19 mouse cellular contexts compared by ENCODE assay signal in genomic region chr3:152405420-152405819, GRCm38 (mm10). TPM values are rescaled to one million over a fixed set of nuclear protein-coding genes. Genes with fewer than 3 reads are reported as not detected.
DNase-seq lines count a peak whose midpoint lies in the region; ATAC-seq and TF ChIP-seq lines count a peak whose summit lies in the region.
"Had no signal": no experiment of that assay in that cellular context is flagged by ENCODE, and none has a peak within 500 bp of the region (broad histone marks: within the 10 kb centered on the region; RNA-seq: fewer than 3 reads in every experiment).

No protein-coding gene starts in this region.

- DNase-seq in kidney, adult 2 months: no peak
- DNase-seq in kidney, postnatal 36 days: no peak
- DNase-seq in right cerebral cortex, adult 18-20 months: peak; percentile 21
- DNase-seq in right cerebral cortex, postnatal 10 days (ENCODE audit: low spot score in 2 of 2): no peak
- no peak for DNase-seq in liver, embryonic 14.5 days (ENCODE audit: low read depth in 3 of 3, low spot score in 3 of 3)
- no peak for DNase-seq in lung, postnatal 10 days
- DNase-seq in urinary bladder, adult 2 months (ENCODE audit: low spot score): no peak
- DNase-seq: adrenal gland, postnatal 14 days; B cell, adult 2 months; cerebellum, adult 2 months; forebrain, postnatal 0 days; kidney, adult 8-10 months; kidney, postnatal 14 days; right cerebral cortex, postnatal 4 days had no signal

- no peak for TF ChIP-seq EP300 in liver, embryonic 14.5 days (IDR thresholded peaks at IDR 0.05; ENCODE audit: low read depth)

- peak; percentile 25; the same call in 1 of the 2 replicates for ATAC-seq in liver, embryonic 14.5 days (ENCODE audit: insufficient read depth)
- ATAC-seq: activated CD4-positive, CD25-positive, alpha-beta regulatory T cell, adult 4 months; forebrain, postnatal 0 days; hindbrain, postnatal 0 days; Patski had no signal

- TF ChIP-seq POLR2A in kidney, adult 2 months (IDR thresholded peaks at IDR 0.05; ENCODE audit: low read depth, low read length): no peak

- no peak overlapping the region for H3K9ac ChIP-seq in liver, embryonic 14.5 days (replicated peaks)
- H3K9ac ChIP-seq: forebrain, postnatal 0 days; limb, embryonic 15.5 days had no signal

- 90% methylated on average over 7 of the region's 7 CpGs for WGBS in kidney, adult 2 months
- WGBS in liver, embryonic 14.5 days (ENCODE audit: insufficient replicate concordance): 49% methylated on average over 7 of the region's 7 CpGs

- no peaks in the 10 kb centered on the region for H3K27me3 ChIP-seq in kidney, adult 2 months (replicated peaks; ENCODE audit: control insufficient read depth, insufficient read depth, low read length)
- no peaks in the 10 kb centered on the region for H3K27me3 ChIP-seq in liver, embryonic 14.5 days (ENCODE audit: control insufficient read depth, insufficient read depth, low read length)
- H3K27me3 ChIP-seq: limb, embryonic 15.5 days; Patski had no signal

- no peak overlapping the region for H3K4me3 ChIP-seq in kidney, adult 2 months (ENCODE audit: insufficient read depth, low read depth, low read length)
- no peak overlapping the region for H3K4me3 ChIP-seq in liver, embryonic 14.5 days (ENCODE audit: insufficient read depth in 1 of 2, low read depth in 2 of 2, low read length in 2 of 2)
- H3K4me3 ChIP-seq: forebrain, embryonic 10.5 days; limb, embryonic 15.5 days had no signal

- H3K4me2 ChIP-seq in liver, embryonic 14.5 days (ENCODE audit: low read depth): peak overlapping the region; percentile 15; the same call in 1 of the 2 replicates
- H3K4me2 ChIP-seq: limb, embryonic 15.5 days had no signal

- TF ChIP-seq CTCF in kidney, adult 2 months (conservative IDR thresholded peaks at IDR 0.05; ENCODE audit: insufficient read depth, insufficient read length, low read depth, low read length): no peak
- TF ChIP-seq CTCF in liver, embryonic 14.5 days (IDR thresholded peaks at IDR 0.05; ENCODE audit: low read depth): no peak

- peak overlapping the region; percentile 23; the same call in 1 of the 2 replicates for H3K27ac ChIP-seq in kidney, adult 2 months (ENCODE audit: insufficient read depth, low read depth, low read length)
- no peak overlapping the region; the same call in 1 of the 2 replicates for H3K27ac ChIP-seq in liver, embryonic 14.5 days
- H3K27ac ChIP-seq: forebrain, embryonic 10.5 days; hindbrain, postnatal 0 days; limb, embryonic 15.5 days had no signal

- H3K36me3 ChIP-seq in kidney, adult 2 months (ENCODE audit: control insufficient read depth, insufficient read depth, low read length): no peaks in the 10 kb centered on the region
- no peaks in the 10 kb centered on the region for H3K36me3 ChIP-seq in liver, embryonic 14.5 days (replicated peaks; ENCODE audit: control insufficient read depth, insufficient read depth, low read depth)
- H3K36me3 ChIP-seq: limb, embryonic 15.5 days had no signal

- no peaks in the 10 kb centered on the region for H3K9me3 ChIP-seq in liver, embryonic 14.5 days (ENCODE audit: control insufficient read depth, low read length)
- H3K9me3 ChIP-seq: forebrain, embryonic 10.5 days; limb, embryonic 15.5 days had no signal

- peaks cover 47% of the 10 kb centered on the region for H3K4me1 ChIP-seq in kidney, adult 2 months (ENCODE audit: control insufficient read depth, insufficient read depth, low read length)
- H3K4me1 ChIP-seq in liver, embryonic 14.5 days (replicated peaks; ENCODE audit: control insufficient read depth in 2 of 2, insufficient read depth in 2 of 2, low read length in 1 of 2): peaks cover 32 to 44% of the 10 kb centered on the region in 2 experiments

RNA-seq across cellular contexts. Expression of gene Zzz3, which starts 10.1 kb away (rescaled TPM):
- polyA plus RNA-seq in kidney, adult 2 months (2012; rRNA removed): 19.1 and 19.5 TPM in 2 replicates
- 7.3 and 7.8 TPM in 2 replicates for polyA plus RNA-seq in liver, embryonic 14.5 days (2012; rRNA removed)
- 17.0 and 19.1 TPM in 2 replicates for polyA plus RNA-seq in liver, embryonic 14.5 days (2014; fragmentation: Nextera tagmentation; extraction: Ambion mirVana)
- polyA plus RNA-seq in urinary bladder, adult 2 months (2012; rRNA removed): 25.4 and 26.2 TPM in 2 replicates

RNA-seq across cellular contexts. Expression of gene Usp33, which starts 59.1 kb away (rescaled TPM):
- 21.0 and 23.7 TPM in 2 replicates for polyA plus RNA-seq in kidney, adult 2 months (2012; rRNA removed)
- 11.7 and 18.5 TPM in 2 replicates for polyA plus RNA-seq in liver, embryonic 14.5 days (2012; rRNA removed)
- 23.1 and 24.8 TPM in 2 replicates for polyA plus RNA-seq in liver, embryonic 14.5 days (2014; fragmentation: Nextera tagmentation; extraction: Ambion mirVana)
- polyA plus RNA-seq in urinary bladder, adult 2 months (2012; rRNA removed): 32.8 and 39.3 TPM in 2 replicates
